Mouse (Mus musculus): Measurements from ENCODE around the gene Vwce. TPM values are rescaled to one million over a fixed set of nuclear protein-coding genes. Genes with fewer than 3 reads are reported as not detected.

Vwce gene
- polyA plus RNA-seq (2012), result 0.18 and 0.25 TPM in 2 replicates

GRCm38 (mm10) chr19:10634106-10634871 is at the start of gene Vwce:
Gene Vwce, plus strand, starts transcription at chr19:10634213.
- TF ChIP-seq GATA1 (IDR thresholded peaks at IDR 0.05; ENCODE audit: low read length), result no peak

GRCm38 (mm10) chr19:10585112-10585511 is 48.9 kb upstream of the Vwce start:
- no peak for TF ChIP-seq GATA1 (IDR thresholded peaks at IDR 0.05; ENCODE audit: low read length)

GRCm38 (mm10) chr19:10587231-10587630 is 46.8 kb upstream of the Vwce start:
- no peak for TF ChIP-seq GATA1 (IDR thresholded peaks at IDR 0.05; ENCODE audit: low read length)

- no peak for TF ChIP-seq GATA1 (IDR thresholded peaks at IDR 0.05; ENCODE audit: low read length)
Measured at GRCm38 (mm10) chr19:10589127-10589857, 44.7 kb upstream of the Vwce start.

- TF ChIP-seq GATA1 (IDR thresholded peaks at IDR 0.05; ENCODE audit: low read length), result no peak
Measured at GRCm38 (mm10) chr19:10590301-10590700, 43.7 kb upstream of the Vwce start.

- no peak for TF ChIP-seq GATA1 (IDR thresholded peaks at IDR 0.05; ENCODE audit: low read length)
Measured at GRCm38 (mm10) chr19:10591659-10592377, 42.2 kb upstream of the Vwce start.

- TF ChIP-seq GATA1 (IDR thresholded peaks at IDR 0.05; ENCODE audit: low read length), result no peak
Measured at GRCm38 (mm10) chr19:10598188-10598587, 35.8 kb upstream of the Vwce start.

GRCm38 (mm10) chr19:10599648-10600047 is 34.4 kb upstream of the Vwce start:
- no peak for TF ChIP-seq GATA1 (IDR thresholded peaks at IDR 0.05; ENCODE audit: low read length)

GRCm38 (mm10) chr19:10602247-10602769 is 31.7 kb upstream of the Vwce start:
- no peak for TF ChIP-seq GATA1 (IDR thresholded peaks at IDR 0.05; ENCODE audit: low read length)

GRCm38 (mm10) chr19:10602787-10603186 is 31.2 kb upstream of the Vwce start:
- TF ChIP-seq GATA1 (IDR thresholded peaks at IDR 0.05; ENCODE audit: low read length), result no peak

- no peak for TF ChIP-seq GATA1 (IDR thresholded peaks at IDR 0.05; ENCODE audit: low read length)
Measured at GRCm38 (mm10) chr19:10603660-10604523, 30.1 kb upstream of the Vwce start.

- TF ChIP-seq GATA1 (IDR thresholded peaks at IDR 0.05; ENCODE audit: low read length), result no peak
Measured at GRCm38 (mm10) chr19:10604534-10604933, 29.5 kb upstream of the Vwce start.

- TF ChIP-seq GATA1 (IDR thresholded peaks at IDR 0.05; ENCODE audit: low read length), result no peak
Measured at GRCm38 (mm10) chr19:10605293-10605900, 28.6 kb upstream of the Vwce start, which contains the start of the genes Ddb1 and Tkfc. Gene Ddb1, plus strand, starts transcription at chr19:10605327. Gene Tkfc, minus strand, starts transcription at chr19:10605654.

- peak; percentile 35 for TF ChIP-seq GATA1 (IDR thresholded peaks at IDR 0.05; ENCODE audit: low read length)
Measured at GRCm38 (mm10) chr19:10605901-10606622, 28.0 kb upstream of the Vwce start.
